Mouse (Mus musculus) limb, embryonic 15.5 days (tissue): ENCODE results near the gene Cracr2a. TPM values are rescaled to one million over a fixed set of nuclear protein-coding genes. Genes with fewer than 3 reads are reported as not detected.

Source experiments
- ATAC-seq: fragments of 200-750 bp; cut with Nextera tagmentation; 2 replicates; pipeline ENCODE4 v1.8.0; 2017; ENCODE audit warnings: low read depth, moderate TSS enrichment; ENCODE audit not compliant: insufficient number of reproducible peaks, low FRiP score, low TSS enrichment
- H3K27ac ChIP-seq: fragments of 300-500 bp; sonication (generic); 2 replicates; pipeline ENCODE4 v1.5.1; 2015; ENCODE audit warnings: moderate library complexity, mild to moderate bottlenecking, inconsistent platforms
- H3K27me3 ChIP-seq: fragments of 300-500 bp; sonication (generic); 2 replicates; pipeline ENCODE4 v1.6.1; 2015; ENCODE audit warnings: inconsistent platforms
- H3K36me3 ChIP-seq: fragments of 300-500 bp; sonication (generic); 2 replicates; pipeline ENCODE4 v1.6.1; 2015; ENCODE audit warnings: inconsistent platforms
- H3K4me1 ChIP-seq: fragments of 300-500 bp; sonication (generic); 2 replicates; pipeline ENCODE4 v1.6.1; 2015; ENCODE audit warnings: inconsistent platforms
- H3K4me2 ChIP-seq: fragments of 300-500 bp; sonication (generic); 2 replicates; pipeline ENCODE4 v1.6.1; 2015; ENCODE audit warnings: mild to moderate bottlenecking, inconsistent platforms
- H3K4me3 ChIP-seq: fragments of 300-500 bp; sonication (generic); 2 replicates; pipeline ENCODE4 v1.5.1; 2015; ENCODE audit warnings: mild to moderate bottlenecking, inconsistent platforms
- H3K9ac ChIP-seq: fragments of 300-500 bp; sonication (generic); 2 replicates; pipeline ENCODE4 v1.6.1; 2015; ENCODE audit warnings: inconsistent platforms
- H3K9me3 ChIP-seq: fragments of 300-500 bp; sonication (generic); 2 replicates; pipeline ENCODE4 v1.6.1; 2016; ENCODE audit warnings: inconsistent platforms
- WGBS: fragments of 180-500 bp; shearing (Covaris S2); methylation state at CpG from one replicate; pipeline ENCODE4 v1.1.7; 2015; 5-methylcytosine and 5-hydroxymethylcytosine counted together
- polyA plus RNA-seq: library from polyadenylated mRNA; unstranded; fragments of >200 nt; fragmentation: Nextera tagmentation; extraction: Ambion mirVana; gene quantifications from 2 replicates; pipeline ENCODE4 v1.2.1, GENCODE M21; 2015

The Cracr2a gene
- polyA plus RNA-seq, 1 experiment from 2014 or later: 1.5 TPM

DNA sequence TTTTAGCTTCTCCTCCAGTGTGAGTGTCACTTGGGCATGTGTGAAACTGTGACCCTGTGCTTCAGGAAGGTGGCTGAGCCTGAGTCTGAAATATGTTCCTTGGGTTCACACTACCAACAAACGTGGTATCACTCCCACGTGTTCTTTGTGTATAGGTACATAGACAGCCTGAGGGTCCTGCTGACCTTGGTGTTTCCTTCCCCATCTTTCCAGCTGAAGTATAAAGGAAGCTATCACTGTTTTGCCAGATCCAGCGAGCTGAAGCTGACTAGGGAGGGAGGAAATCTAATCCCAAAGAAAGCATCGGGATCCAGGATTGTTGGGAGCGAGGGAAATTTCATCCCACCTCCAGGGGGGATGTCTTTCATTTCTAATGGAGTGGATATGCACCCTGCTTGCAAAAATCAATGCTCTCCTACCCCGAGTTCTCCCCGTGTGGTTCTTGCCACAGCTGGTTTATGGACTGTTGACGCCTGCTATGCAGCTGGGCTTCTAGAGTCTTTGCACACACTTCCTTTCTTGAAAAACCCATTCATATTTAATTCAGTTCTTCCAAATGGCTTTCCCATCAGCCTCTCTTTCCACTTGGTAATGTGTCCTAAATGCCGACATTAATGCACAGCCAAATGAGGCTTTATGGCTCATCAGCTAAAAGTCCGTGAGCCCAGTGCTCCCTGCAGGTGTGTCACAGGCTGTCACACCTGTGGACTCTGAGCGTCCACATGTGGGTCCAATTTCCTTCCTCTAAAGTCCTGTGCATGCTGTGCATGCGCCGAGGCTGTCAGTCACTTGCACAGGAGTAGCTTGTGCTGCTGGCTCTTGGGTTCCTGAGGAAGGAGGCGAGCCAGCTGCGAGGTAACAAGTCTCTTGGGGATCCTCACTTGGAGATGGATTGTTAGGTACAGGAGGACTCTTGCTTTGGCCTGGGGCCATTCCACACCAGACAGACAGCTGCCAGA is 44.2 kb downstream of the Cracr2a start:
- no peaks in the 10 kb centered on the region for H3K36me3 ChIP-seq
- WGBS: 25% methylated on average over 15 of the region's 15 CpGs
- H3K9ac ChIP-seq: no peak overlapping the region
- no peak overlapping the region for H3K4me3 ChIP-seq
- H3K27me3 ChIP-seq: no peaks in the 10 kb centered on the region
- no peak overlapping the region for H3K4me2 ChIP-seq
- H3K4me1 ChIP-seq: peaks cover 14% of the 10 kb centered on the region
- H3K27ac ChIP-seq: peak overlapping the region; percentile 43
- ATAC-seq: peak; percentile 49; the same call in 1 of the 2 replicates
- no peaks in the 10 kb centered on the region for H3K9me3 ChIP-seq

DNA sequence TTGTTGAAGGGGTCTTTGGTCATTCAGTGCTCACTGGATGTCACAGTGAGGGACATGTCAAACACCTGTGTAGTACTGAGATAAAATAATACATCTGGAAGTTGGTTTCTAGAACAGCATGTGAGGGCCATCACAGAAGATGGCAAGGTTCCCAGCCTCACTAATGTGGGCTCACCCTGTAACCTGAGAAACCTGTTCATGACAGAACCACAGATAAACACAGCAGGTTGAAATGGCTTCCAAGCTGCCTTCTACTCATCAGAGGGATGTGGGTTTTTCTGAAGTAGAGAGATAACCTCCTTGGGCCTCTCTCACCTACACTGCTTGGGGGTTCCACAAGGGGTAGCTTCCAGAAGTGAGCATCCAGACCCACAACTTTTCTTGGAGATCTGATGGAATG is 48.5 kb downstream of the Cracr2a start:
- Histone ChIP-seq H3K27ac (no peak overlapping the region), H3K4me1 (peaks cover 17% of the 10 kb centered on the region), H3K4me2 (no peak overlapping the region), H3K9me3 (no peaks in the 10 kb centered on the region), H3K9ac (no peak overlapping the region), H3K4me3 (no peak overlapping the region), H3K36me3 (no peaks in the 10 kb centered on the region), H3K27me3 (0 out of 2 replicates have a peak, but pooled peaks cover 4% of the 10 kb centered on the region)
- ATAC-seq: no peak

DNA sequence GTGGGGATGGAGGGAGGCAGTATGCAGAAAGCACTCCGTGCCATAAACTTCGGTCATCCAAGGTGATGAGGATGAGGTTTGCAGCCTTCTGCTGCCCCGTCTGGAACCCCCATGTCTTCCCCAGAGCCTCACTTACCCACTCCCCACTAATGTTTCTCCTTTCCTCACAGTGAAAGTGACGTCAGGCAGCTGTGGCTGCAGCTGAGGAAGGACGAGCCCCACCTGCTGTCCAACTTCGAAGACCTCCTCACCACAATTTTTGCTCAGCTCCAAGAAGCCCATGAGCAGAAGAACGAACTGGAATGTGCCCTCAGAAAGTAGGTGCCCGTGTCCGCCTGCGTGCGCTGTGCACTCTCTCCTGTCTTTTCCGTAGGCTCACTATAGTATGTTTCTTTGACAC is 50.1 kb downstream of the Cracr2a start:
- H3K9ac ChIP-seq: no peak overlapping the region
- ATAC-seq: no peak
- no peak overlapping the region for H3K4me3 ChIP-seq
- 0 out of 2 replicates have a peak, but pooled peaks cover 4% of the 10 kb centered on the region for H3K27me3 ChIP-seq
- 77% methylated on average over 12 of the region's 12 CpGs for WGBS
- no peaks in the 10 kb centered on the region for H3K9me3 ChIP-seq
- 0 out of 2 replicates have a peak, but pooled peaks cover 3% of the 10 kb centered on the region for H3K4me1 ChIP-seq
- H3K4me2 ChIP-seq: no peak overlapping the region
- no peaks in the 10 kb centered on the region for H3K36me3 ChIP-seq
- H3K27ac ChIP-seq: no peak overlapping the region

DNA sequence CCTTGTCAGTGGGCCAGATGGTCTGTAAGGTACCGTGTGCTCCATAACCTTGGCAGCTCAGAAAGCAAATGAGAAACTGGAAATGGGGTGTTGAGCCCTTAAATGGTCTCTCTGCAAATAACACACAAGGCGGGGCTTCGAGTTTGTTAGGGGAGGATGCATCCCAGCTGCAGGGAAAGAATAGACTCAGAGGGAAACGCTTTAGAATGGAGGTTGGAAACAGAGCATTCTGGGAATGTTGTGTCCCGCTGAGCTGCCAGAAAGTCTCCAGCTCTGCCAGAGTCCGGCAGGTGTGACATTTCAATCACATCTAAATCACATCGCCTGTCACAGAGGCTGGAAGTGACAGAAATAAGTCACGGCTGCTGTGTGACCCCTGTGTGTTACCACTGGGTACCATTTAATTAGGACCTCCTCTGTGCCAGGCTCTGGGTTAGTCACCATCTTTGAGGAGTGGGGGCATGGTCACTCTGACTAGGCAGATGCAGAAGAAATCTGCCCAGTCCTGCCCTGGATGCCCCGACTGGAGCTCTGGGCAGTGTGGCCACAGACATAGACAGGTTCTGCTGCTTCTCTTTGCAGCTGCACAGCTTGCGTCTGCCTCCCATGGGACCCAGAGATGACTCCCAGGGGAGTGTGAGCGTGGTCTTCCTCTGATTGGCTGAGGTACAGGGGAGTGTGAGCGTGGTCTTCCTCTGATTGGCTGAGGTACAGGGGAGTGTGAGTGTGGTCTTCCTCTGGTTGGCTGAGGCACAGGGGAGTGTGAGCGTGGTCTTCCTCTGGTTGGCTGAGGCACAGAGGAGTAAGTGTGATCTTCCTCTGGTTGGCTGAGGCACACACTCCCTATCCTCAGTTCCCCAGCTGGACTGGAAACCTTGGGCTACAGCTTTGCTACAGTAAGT is 53.2 kb downstream of the Cracr2a start:
- Histone ChIP-seq H3K27me3 (0 out of 2 replicates have a peak, but pooled peaks cover 4% of the 10 kb centered on the region), H3K27ac (no peak overlapping the region), H3K9me3 (no peaks in the 10 kb centered on the region), H3K4me1 (peaks cover 7% of the 10 kb centered on the region; the same call in 1 of the 2 replicates), H3K4me3 (no peak overlapping the region), H3K36me3 (no peaks in the 10 kb centered on the region), H3K4me2 (no peak overlapping the region), H3K9ac (no peak overlapping the region)
- ATAC-seq: no peak
- 43% methylated on average over 13 of the region's 13 CpGs for WGBS

DNA sequence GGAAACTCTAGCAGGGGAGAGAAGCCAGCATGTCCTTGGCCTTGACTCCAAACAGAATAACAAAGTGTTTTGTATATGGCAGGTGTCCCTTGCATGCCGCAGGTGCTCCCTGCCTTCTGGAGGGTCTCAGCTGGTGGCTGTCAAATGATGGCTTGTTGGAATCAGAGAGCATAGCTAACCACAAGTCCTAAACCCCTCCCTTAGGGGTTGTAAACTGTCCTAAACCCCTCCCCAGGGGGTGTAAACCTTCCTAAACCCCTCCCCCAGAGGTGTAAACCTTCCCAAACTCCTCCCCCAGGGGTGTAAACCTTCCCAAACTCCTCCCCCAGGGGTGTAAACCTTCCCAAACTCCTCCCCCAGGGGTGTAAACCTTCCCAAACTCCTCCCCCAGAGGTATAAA is 55.5 kb downstream of the Cracr2a start:
- Histone ChIP-seq H3K9me3 (no peaks in the 10 kb centered on the region), H3K4me2 (no peak overlapping the region), H3K9ac (no peak overlapping the region), H3K27ac (no peak overlapping the region), H3K36me3 (no peaks in the 10 kb centered on the region), H3K4me3 (no peak overlapping the region), H3K4me1 (peaks cover 7% of the 10 kb centered on the region; the same call in 1 of the 2 replicates), H3K27me3 (0 out of 2 replicates have a peak, but pooled peaks cover 4% of the 10 kb centered on the region)
- ATAC-seq: no peak
- WGBS: 88% methylated on average over 1 of the region's 1 CpGs

DNA sequence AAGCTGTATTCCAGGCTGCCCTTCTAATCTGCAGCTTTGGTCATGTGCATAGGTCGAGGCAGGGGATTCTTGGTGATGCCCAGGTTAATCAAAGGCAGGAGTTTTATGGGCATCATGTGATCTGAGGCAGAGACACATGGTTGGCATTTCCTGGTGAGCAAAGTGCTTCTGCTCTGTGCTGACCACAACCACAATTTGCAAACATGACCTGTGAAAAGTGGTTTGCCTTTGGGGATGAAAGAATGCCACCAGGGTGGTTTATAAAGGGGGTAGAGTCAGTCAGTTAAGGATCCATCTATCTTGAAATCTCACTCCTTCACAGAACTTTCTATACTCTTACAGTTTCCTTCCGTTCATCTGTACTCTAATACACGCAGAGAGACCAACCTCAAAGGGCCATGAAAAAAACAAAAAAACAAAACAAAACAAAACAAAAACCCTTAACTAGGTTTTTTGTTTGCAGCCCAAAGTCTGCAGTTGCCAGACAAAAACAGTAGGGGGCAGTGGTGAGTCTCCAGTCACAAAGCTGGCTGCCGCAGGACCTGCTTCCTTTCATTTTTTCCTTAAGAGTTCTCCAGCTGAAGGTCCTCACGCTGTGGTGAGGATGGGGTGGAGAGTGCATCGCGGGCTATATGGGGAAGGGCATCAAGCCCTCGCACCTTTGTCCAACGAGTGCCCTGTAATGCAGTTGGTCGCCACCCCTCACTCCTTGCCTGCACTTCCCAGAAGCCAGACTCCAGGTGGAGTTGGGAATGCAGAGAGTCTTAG is 56.3 kb downstream of the Cracr2a start:
- 0 out of 2 replicates have a peak overlapping the region, but pooled peaks have one; percentile 2 for H3K4me2 ChIP-seq
- ATAC-seq: no peak
- H3K27ac ChIP-seq: no peak overlapping the region
- no peaks in the 10 kb centered on the region for H3K36me3 ChIP-seq
- no peak overlapping the region for H3K9ac ChIP-seq
- no peak overlapping the region for H3K4me3 ChIP-seq
- H3K9me3 ChIP-seq: no peaks in the 10 kb centered on the region
- WGBS: 36% methylated on average over 10 of the region's 10 CpGs
- no peaks in the 10 kb centered on the region for H3K27me3 ChIP-seq
- peaks cover 7% of the 10 kb centered on the region; the same call in 1 of the 2 replicates for H3K4me1 ChIP-seq

DNA sequence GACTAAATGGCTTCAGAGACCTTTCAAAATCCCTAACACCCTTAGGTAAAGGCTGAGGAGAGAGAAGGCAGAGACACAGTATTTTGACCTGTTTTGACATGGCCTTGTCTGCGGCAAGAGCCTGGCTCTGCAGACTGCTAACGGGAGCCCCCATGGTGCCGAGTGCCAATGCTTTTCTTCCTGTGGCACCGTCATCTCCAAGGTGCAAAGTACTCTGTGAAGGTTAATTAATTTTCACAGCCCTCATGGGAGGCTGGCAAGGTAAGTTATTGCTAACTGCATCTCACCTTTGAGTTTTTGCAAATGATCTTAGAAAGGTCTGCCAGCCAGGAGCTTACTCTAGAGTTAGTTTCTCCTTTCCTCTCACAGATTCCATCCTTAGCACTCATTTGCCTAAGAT is 57.5 kb downstream of the Cracr2a start:
- Histone ChIP-seq H3K36me3 (no peaks in the 10 kb centered on the region), H3K9ac (no peak overlapping the region), H3K4me3 (no peak overlapping the region), H3K4me2 (no peak overlapping the region), H3K27me3 (no peaks in the 10 kb centered on the region), H3K9me3 (no peaks in the 10 kb centered on the region), H3K4me1 (peaks cover 7% of the 10 kb centered on the region; the same call in 1 of the 2 replicates), H3K27ac (no peak overlapping the region)
- ATAC-seq: no peak
- WGBS: 48% methylated on average over 4 of the region's 4 CpGs

DNA sequence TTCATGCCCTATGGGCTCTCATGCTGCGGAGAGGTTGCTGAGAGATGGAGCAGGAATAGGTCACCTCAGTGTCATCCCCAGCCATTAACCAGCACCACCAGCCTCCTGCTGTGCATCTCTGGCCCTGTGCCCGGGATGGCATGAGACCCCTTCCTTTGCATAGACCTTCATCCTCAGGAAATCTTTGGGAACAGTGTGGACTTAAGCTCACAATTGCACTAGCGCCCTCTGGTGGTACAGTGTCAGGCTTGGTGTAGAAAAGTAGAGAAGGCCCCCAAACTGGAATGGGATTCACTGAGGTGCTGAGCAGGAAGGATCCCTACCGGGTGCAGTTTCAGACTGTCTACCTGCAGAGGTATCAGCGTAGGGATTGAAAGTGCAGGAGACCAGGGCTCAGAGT is 64.0 kb downstream of the Cracr2a start:
- no peak for ATAC-seq

DNA sequence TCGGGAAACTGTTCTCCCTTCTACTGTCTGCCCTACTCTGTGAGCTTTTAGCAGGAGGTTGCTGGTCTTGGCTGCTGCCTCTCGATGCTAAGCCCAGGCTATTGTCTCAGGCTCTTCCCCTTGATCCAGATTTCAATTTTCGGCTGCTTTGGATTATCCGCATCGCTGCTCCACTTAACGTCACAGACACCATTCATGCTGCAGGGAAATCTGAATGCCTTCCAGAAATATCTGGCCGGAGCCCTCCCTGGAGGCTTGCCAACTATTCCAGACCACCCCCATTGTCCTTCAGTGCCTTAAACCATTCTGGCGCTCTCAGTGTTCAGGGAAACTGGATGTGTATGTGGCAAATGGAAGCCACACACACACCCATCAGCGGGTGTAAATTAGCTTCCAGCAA is 66.3 kb downstream of the Cracr2a start:
- Histone ChIP-seq H3K4me2 (no peak overlapping the region), H3K27ac (no peak overlapping the region), H3K9me3 (no peaks in the 10 kb centered on the region), H3K9ac (no peak overlapping the region), H3K27me3 (no peaks in the 10 kb centered on the region), H3K36me3 (no peaks in the 10 kb centered on the region), H3K4me3 (no peak overlapping the region), H3K4me1 (peaks cover 6% of the 10 kb centered on the region; the same call in 1 of the 2 replicates)
- WGBS: 35% methylated on average over 9 of the region's 9 CpGs
- ATAC-seq: no peak

More for the DNA sequence above, 64.0 kb downstream of the Cracr2a start:
- Histone ChIP-seq H3K9ac (no peak overlapping the region), H3K4me1 (peaks cover 6% of the 10 kb centered on the region; the same call in 1 of the 2 replicates), H3K4me2 (no peak overlapping the region), H3K27ac (no peak overlapping the region), H3K27me3 (no peaks in the 10 kb centered on the region), H3K9me3 (no peaks in the 10 kb centered on the region), H3K36me3 (no peaks in the 10 kb centered on the region), H3K4me3 (no peak overlapping the region)
- 33% methylated on average over 5 of the region's 5 CpGs for WGBS

DNA sequence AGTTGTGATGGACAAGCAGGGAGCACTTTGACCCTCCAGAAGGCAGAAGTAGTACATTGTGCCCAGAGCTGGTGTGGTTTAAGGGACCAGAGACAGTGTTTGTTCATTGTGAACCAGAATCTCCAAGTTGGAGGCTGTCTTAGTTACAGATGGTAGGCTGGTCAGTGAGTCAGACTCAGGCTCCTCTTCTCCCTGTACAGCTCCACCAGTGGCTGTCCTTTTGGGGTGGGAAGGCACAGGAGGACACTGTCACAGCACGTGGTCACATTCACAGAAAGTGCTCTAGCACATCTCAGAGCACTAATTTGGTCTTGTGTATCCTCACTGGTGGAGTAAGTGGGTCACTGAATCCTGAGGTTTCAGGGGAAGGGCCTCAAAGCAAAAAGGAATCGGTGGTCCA is 68.1 kb downstream of the Cracr2a start:
- no peak overlapping the region for H3K4me2 ChIP-seq
- WGBS: 82% methylated on average over 2 of the region's 2 CpGs
- H3K9ac ChIP-seq: no peak overlapping the region
- no peak for ATAC-seq
- no peak overlapping the region for H3K4me3 ChIP-seq
- H3K4me1 ChIP-seq: peaks cover 6% of the 10 kb centered on the region; the same call in 1 of the 2 replicates
- no peak overlapping the region for H3K27ac ChIP-seq
- H3K36me3 ChIP-seq: no peaks in the 10 kb centered on the region
- H3K9me3 ChIP-seq: no peaks in the 10 kb centered on the region
- no peaks in the 10 kb centered on the region for H3K27me3 ChIP-seq

DNA sequence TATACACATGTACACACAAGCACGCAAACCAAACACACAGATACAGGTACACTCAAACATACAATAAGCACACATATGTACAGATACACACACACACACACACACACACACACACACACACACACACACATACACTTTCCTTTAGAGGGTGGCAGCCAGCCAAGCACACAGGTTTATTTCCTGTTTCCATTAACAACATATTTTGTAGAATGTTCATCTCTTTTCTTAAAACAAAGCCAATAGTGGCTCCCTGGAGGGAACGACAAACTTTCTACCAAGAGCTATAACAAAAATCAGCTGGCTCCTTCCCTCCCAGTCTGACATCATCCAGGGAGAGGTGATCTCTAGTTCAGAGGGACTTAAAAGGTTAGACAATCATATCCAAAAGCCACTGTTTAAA is 73.7 kb downstream of the Cracr2a start:
- Histone ChIP-seq H3K4me2 (no peak overlapping the region), H3K9me3 (no peaks in the 10 kb centered on the region), H3K9ac (no peak overlapping the region), H3K4me3 (no peak overlapping the region), H3K27ac (no peak overlapping the region), H3K4me1 (no peaks in the 10 kb centered on the region), H3K36me3 (no peaks in the 10 kb centered on the region), H3K27me3 (no peaks in the 10 kb centered on the region)
- 69% methylated on average over 2 of the region's 2 CpGs for WGBS
- no peak for ATAC-seq
